Mouse (Mus musculus) stomach, postnatal 0 days (tissue): Measurements from ENCODE around the gene Olfr279. TPM values are rescaled to one million over a fixed set of nuclear protein-coding genes. Genes with fewer than 3 reads are reported as not detected.

Experiments used
- ATAC-seq: fragments of 200-750 bp; cut with Nextera tagmentation; 2 replicates; pipeline ENCODE4 v1.8.0; 2017; ENCODE audit not compliant: low FRiP score, low TSS enrichment
- DNase-seq: peaks from one replicate; pipeline ENCODE4 v3.0.0-alpha.2; 2016; ENCODE audit warnings: low spot score
- H3K27ac ChIP-seq: fragments of 300-500 bp; sonication (generic); replicated peaks from 2 replicates; pipeline ENCODE4 v1.5.1; 2014; ENCODE audit warnings: mild to moderate bottlenecking, control low read depth
- H3K27me3 ChIP-seq: fragments of 300-500 bp; sonication (generic); 2 replicates; pipeline ENCODE4 v1.6.1; 2014; ENCODE audit warnings: low read length; ENCODE audit not compliant: control insufficient read depth, insufficient read depth
- H3K36me3 ChIP-seq: fragments of 300-500 bp; sonication (generic); 2 replicates; pipeline ENCODE4 v1.6.1; 2014; ENCODE audit warnings: low read length, mixed read lengths; ENCODE audit not compliant: control insufficient read depth, insufficient read depth
- H3K4me1 ChIP-seq: fragments of 300-500 bp; sonication (generic); replicated peaks from 2 replicates; pipeline ENCODE4 v1.6.1; 2014; ENCODE audit warnings: antibody characterized with exemption; ENCODE audit not compliant: control insufficient read depth, insufficient read depth
- H3K4me2 ChIP-seq: fragments of 300-500 bp; sonication (generic); replicated peaks from 2 replicates; pipeline ENCODE4 v1.6.1; 2014; ENCODE audit warnings: low read depth, mild to moderate bottlenecking, control low read depth, moderate library complexity
- H3K4me3 ChIP-seq: fragments of 300-500 bp; sonication (generic); 2 replicates; pipeline ENCODE4 v1.5.1; 2014; ENCODE audit warnings: low read depth, low read length, control low read depth
- H3K9ac ChIP-seq: fragments of 300-500 bp; sonication (generic); 2 replicates; pipeline ENCODE4 v1.6.1; 2014; ENCODE audit warnings: mild to moderate bottlenecking, low read length, control low read depth, mixed read lengths
- H3K9me3 ChIP-seq: fragments of 300-500 bp; sonication (generic); 2 replicates; pipeline ENCODE4 v1.6.1; 2016; ENCODE audit warnings: low read length; ENCODE audit not compliant: control insufficient read depth
- CTCF ChIP-seq: IDR thresholded peaks from 2 replicates; pipeline ENCODE4 v1.5.1; 2016; ENCODE audit warnings: antibody characterized with exemption, low read depth, mild to moderate bottlenecking, moderate library complexity
- EP300 ChIP-seq: optimal IDR thresholded peaks from 2 replicates; pipeline ENCODE3; 2016; ENCODE audit warnings: antibody characterized with exemption
- WGBS: fragments of 180-500 bp; shearing (Covaris S2); extraction: QIAGEN DNeasy Blood & Tissue Kit; methylation state at CpG from one replicate; pipeline ENCODE4 v1.1.7; 2014; 5-methylcytosine and 5-hydroxymethylcytosine counted together
- polyA plus RNA-seq: library from polyadenylated mRNA; unstranded; fragments of >200 nt; fragmentation: Nextera tagmentation; extraction: Ambion mirVana; gene quantifications from 2 replicates; pipeline ENCODE4 v1.2.1, GENCODE M21; 2015

The Olfr279 gene
- polyA plus RNA-seq, 1 experiment from 2014 or later, result not detected

- DNase-seq (peak; percentile 97), ATAC-seq (peak; percentile 100)
- H3K27ac ChIP-seq, result peak within 1 kb of the TSS; percentile 99
- 0 out of 2 replicates have a peak, but pooled peaks cover 3% of the 10 kb centered on the region for H3K4me1 ChIP-seq
- peak within 1 kb of the TSS; percentile 93 for H3K9ac ChIP-seq
- peak within 1 kb of the TSS; percentile 80 for H3K4me3 ChIP-seq
- H3K4me2 ChIP-seq, result peak within 1 kb of the TSS; percentile 77
- under 1% methylated on average over 68 of the region's 70 CpGs for WGBS
- H3K27me3 ChIP-seq, result no peaks in the 10 kb centered on the region
- no peaks in the 10 kb centered on the region for H3K9me3 ChIP-seq
- TF ChIP-seq EP300 (peak; percentile 44), CTCF (peak; percentile 31; the same call in 1 of the 2 replicates)
- peaks cover 4% of the 10 kb centered on the region for H3K36me3 ChIP-seq
Observed at GRCm38 (mm10) chr15:98533881-98534627, 41.9 kb downstream of the Olfr279 start, which contains the start of gene Kansl2. Gene Kansl2 (minus strand): TSS chr15:98534264.

DNA sequence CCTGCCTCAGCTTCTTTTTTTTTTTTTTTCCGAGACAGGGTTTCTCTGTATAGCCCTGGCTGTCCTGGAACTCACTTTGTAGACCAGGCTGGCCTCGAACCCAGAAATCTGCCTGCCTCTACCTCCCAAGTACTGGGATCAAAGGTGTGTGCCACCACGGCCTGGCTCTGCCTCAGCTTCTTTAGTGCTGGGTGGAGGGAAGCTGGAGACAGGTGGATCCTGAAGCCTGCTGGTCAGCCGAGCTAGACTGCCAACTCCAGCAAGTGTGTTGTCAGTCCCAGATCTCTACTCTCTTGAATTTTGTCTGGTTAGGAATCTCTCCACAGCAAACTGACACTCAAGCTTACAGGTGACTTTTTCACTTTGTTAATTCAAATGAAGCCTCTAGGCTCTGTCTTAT lies 43.7 kb downstream of the Olfr279 start:
- DNase-seq (no peak), ATAC-seq (no peak)
- H3K4me2 ChIP-seq, result no peak overlapping the region
- H3K9me3 ChIP-seq, result no peaks in the 10 kb centered on the region
- H3K36me3 ChIP-seq, result no peaks in the 10 kb centered on the region; the same call in 1 of the 2 replicates
- H3K9ac ChIP-seq, result no peak overlapping the region
- no peak for TF ChIP-seq EP300
- TF ChIP-seq CTCF, result no peak
- H3K27me3 ChIP-seq, result no peaks in the 10 kb centered on the region
- WGBS, result 91% methylated on average over 3 of the region's 4 CpGs
- 0 out of 2 replicates have a peak, but pooled peaks cover 3% of the 10 kb centered on the region for H3K4me1 ChIP-seq
- no peak overlapping the region for H3K27ac ChIP-seq
- H3K4me3 ChIP-seq, result no peak overlapping the region

GRCm38 (mm10) chr15:98536828-98537510 lies 44.8 kb downstream of the Olfr279 start:
- TF ChIP-seq EP300 (no peak), CTCF (no peak)
- Histone ChIP-seq H3K27ac (no peak overlapping the region), H3K27me3 (no peaks in the 10 kb centered on the region), H3K4me1 (0 out of 2 replicates have a peak, but pooled peaks cover 3% of the 10 kb centered on the region), H3K9ac (no peak overlapping the region), H3K9me3 (no peaks in the 10 kb centered on the region), H3K4me3 (no peak overlapping the region), H3K36me3 (no peaks in the 10 kb centered on the region), H3K4me2 (no peak overlapping the region)
- ATAC-seq (no peak), DNase-seq (no peak)
- WGBS, result 83% methylated on average over 8 of the region's 8 CpGs

DNA sequence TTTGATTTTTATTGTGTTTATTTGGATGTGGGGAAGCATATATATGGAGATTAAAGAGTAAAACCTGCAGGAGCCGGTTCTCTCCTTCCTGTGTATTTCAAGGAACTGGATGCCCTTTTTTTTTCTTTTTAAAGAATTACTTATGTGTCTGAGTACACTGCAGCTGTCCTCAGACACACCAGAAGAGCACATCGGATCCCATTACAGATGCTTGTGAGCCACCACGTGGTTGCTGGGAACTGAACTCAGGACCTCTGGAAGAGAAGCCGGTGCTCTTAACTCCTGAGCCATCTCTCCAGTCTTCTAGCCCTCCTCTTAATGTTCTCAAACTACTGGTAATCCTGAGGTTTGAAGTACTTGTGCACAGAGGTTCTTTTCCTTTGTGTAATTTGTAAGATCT lies 45.7 kb downstream of the Olfr279 start:
- Histone ChIP-seq H3K9me3 (no peaks in the 10 kb centered on the region), H3K4me1 (no peaks in the 10 kb centered on the region), H3K9ac (no peak overlapping the region), H3K4me3 (no peak overlapping the region), H3K27ac (no peak overlapping the region), H3K36me3 (no peaks in the 10 kb centered on the region), H3K27me3 (no peaks in the 10 kb centered on the region), H3K4me2 (no peak overlapping the region)
- TF ChIP-seq CTCF (no peak), EP300 (no peak)
- ATAC-seq (no peak), DNase-seq (no peak)
- 67% methylated on average over 4 of the region's 4 CpGs for WGBS

DNA sequence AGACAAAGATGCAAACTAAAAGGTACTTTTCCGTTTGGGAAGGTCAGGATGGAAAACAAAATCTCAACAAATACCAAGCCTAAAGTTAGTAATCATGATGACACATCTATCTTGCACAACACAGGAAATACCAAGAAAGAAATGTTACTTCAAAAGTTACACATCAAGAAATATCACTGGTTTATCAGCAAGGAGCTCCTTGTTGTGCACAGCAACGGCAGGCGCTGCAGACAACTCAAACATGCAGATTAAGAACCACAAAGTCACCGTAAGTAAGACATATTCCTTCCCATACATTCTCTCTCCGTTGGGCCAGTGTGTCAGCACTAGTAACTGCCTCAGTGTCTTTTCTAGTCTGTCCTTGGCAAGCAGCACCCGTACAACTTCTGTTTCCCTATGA lies 48.9 kb downstream of the Olfr279 start:
- WGBS, result 75% methylated on average over 6 of the region's 6 CpGs
- H3K27me3 ChIP-seq, result no peaks in the 10 kb centered on the region
- H3K4me3 ChIP-seq, result no peak overlapping the region
- H3K36me3 ChIP-seq, result peaks cover 16% of the 10 kb centered on the region
- ATAC-seq, result no peak
- no peaks in the 10 kb centered on the region for H3K9me3 ChIP-seq
- H3K27ac ChIP-seq, result no peak overlapping the region
- no peak for DNase-seq
- no peak overlapping the region for H3K4me2 ChIP-seq
- H3K4me1 ChIP-seq, result no peaks in the 10 kb centered on the region
- H3K9ac ChIP-seq, result no peak overlapping the region
- TF ChIP-seq EP300 (no peak), CTCF (no peak)

- ATAC-seq (no peak), DNase-seq (no peak)
- H3K9me3 ChIP-seq, result no peaks in the 10 kb centered on the region
- no peak overlapping the region for H3K4me2 ChIP-seq
- TF ChIP-seq CTCF (no peak), EP300 (no peak)
- no peaks in the 10 kb centered on the region for H3K4me1 ChIP-seq
- 86% methylated on average over 4 of the region's 4 CpGs for WGBS
- no peaks in the 10 kb centered on the region for H3K27me3 ChIP-seq
- no peak overlapping the region for H3K27ac ChIP-seq
- H3K4me3 ChIP-seq, result no peak overlapping the region
- H3K36me3 ChIP-seq, result peaks cover 23% of the 10 kb centered on the region
- no peak overlapping the region for H3K9ac ChIP-seq
Observed at GRCm38 (mm10) chr15:98543341-98543740, 51.1 kb downstream of the Olfr279 start.
